Comparison of ENCODE assay signal across 9 mouse cellular contexts in genomic region chr6:99725971-99726561, GRCm38 (mm10). TPM values are rescaled to one million over a fixed set of nuclear protein-coding genes. Genes with fewer than 3 reads are reported as not detected.
DNase-seq lines count a peak whose midpoint lies in the region; ATAC-seq and TF ChIP-seq lines count a peak whose summit lies in the region.
"Had no signal": no experiment of that assay in that cellular context is flagged by ENCODE, and none has a peak within 500 bp of the region (broad histone marks: within the 10 kb centered on the region; RNA-seq: fewer than 3 reads in every experiment).

Gene Prok2 (minus strand): TSS chr6:99726392.

- TF ChIP-seq EP300 in ES-Bruce4 (IDR thresholded peaks at IDR 0.05; ENCODE audit: insufficient read depth, low read depth, low read length) = no peak

- WGBS in embryonic facial prominence, embryonic 10.5 days = under 1% methylated on average over 61 of the region's 61 CpGs
- under 1% methylated on average over 57 of the region's 61 CpGs for WGBS in hindbrain, embryonic 16.5 days
- under 1% methylated on average over 61 of the region's 61 CpGs for WGBS in midbrain, embryonic 10.5 days

- peaks cover 4% of the 10 kb centered on the region; the same call in 1 of the 2 replicates for H3K27me3 ChIP-seq in ES-Bruce4 (ENCODE audit: control insufficient read depth, insufficient read depth, low read length, poor library complexity, severe bottlenecking)
- peaks cover 84% of the 10 kb centered on the region for H3K27me3 ChIP-seq in embryonic facial prominence, embryonic 10.5 days (replicated peaks; ENCODE audit: low read depth, poor library complexity, severe bottlenecking)
- H3K27me3 ChIP-seq in hindbrain, embryonic 16.5 days (replicated peaks; ENCODE audit: control insufficient read depth, insufficient read depth, low read length) = peaks cover 24% of the 10 kb centered on the region
- peaks cover 75% of the 10 kb centered on the region for H3K27me3 ChIP-seq in midbrain, embryonic 10.5 days (ENCODE audit: low read depth, poor library complexity, severe bottlenecking)
- H3K27me3 ChIP-seq: CH12.LX had no signal

- TF ChIP-seq CTCF in gastrocnemius, adult 2 months (IDR thresholded peaks at IDR 0.05) = no peak
- no peak for TF ChIP-seq CTCF in ES-Bruce4 (IDR thresholded peaks at IDR 0.05; ENCODE audit: low read depth, low read length)

- ATAC-seq in hindbrain, embryonic 16.5 days = peak; percentile 52

- peak within 1 kb of the TSS; percentile 49 for H3K9ac ChIP-seq in ES-Bruce4 (ENCODE audit: low read depth, poor library complexity, severe bottlenecking)
- H3K9ac ChIP-seq in hindbrain, embryonic 16.5 days (ENCODE audit: low read depth, low read length) = peak within 1 kb of the TSS; percentile 66

- peak within 1 kb of the TSS; percentile 59 for H3K4me3 ChIP-seq in gastrocnemius, adult 2 months
- peak within 1 kb of the TSS; percentile 81 for H3K4me3 ChIP-seq in ES-Bruce4 (ENCODE audit: low read depth, low read length)
- peak within 1 kb of the TSS; percentile 64 for H3K4me3 ChIP-seq in embryonic facial prominence, embryonic 10.5 days
- peak within 1 kb of the TSS; percentile 57 for H3K4me3 ChIP-seq in hindbrain, embryonic 16.5 days (ENCODE audit: low read length)
- peak within 1 kb of the TSS; percentile 62 for H3K4me3 ChIP-seq in midbrain, embryonic 10.5 days

- H3K4me2 ChIP-seq in hindbrain, embryonic 16.5 days (ENCODE audit: low read length) = peak within 1 kb of the TSS; percentile 99

- H3K9me3 ChIP-seq in ES-Bruce4 (replicated peaks; ENCODE audit: control insufficient read depth, insufficient read depth, low read length, poor library complexity, severe bottlenecking) = no peaks in the 10 kb centered on the region
- H3K9me3 ChIP-seq in embryonic facial prominence, embryonic 10.5 days = no peaks in the 10 kb centered on the region
- H3K9me3 ChIP-seq in hindbrain, embryonic 16.5 days (ENCODE audit: control insufficient read depth, low read length) = no peaks in the 10 kb centered on the region
- no peaks in the 10 kb centered on the region for H3K9me3 ChIP-seq in midbrain, embryonic 10.5 days (replicated peaks)

- peak; percentile 21 for DNase-seq in gastrocnemius, adult 2 months
- DNase-seq in gastrocnemius, adult 8-10 months (ENCODE audit: low spot score in 2 of 2) = no peak
- peak; percentile 59 for DNase-seq in embryonic facial prominence, embryonic 10.5 days (ENCODE audit: low spot score)
- DNase-seq in midbrain, embryonic 10.5 days (ENCODE audit: low spot score) = peak; percentile 56
- no peak for DNase-seq in layer of hippocampus, adult 8-10 months (ENCODE audit: low spot score in 2 of 2)
- no peak for DNase-seq in left cerebral cortex, adult 11 months (ENCODE audit: low spot score)

- H3K4me1 ChIP-seq in ES-Bruce4 (ENCODE audit: control insufficient read depth, insufficient read depth, low read length) = no peaks in the 10 kb centered on the region
- peaks cover 14% of the 10 kb centered on the region for H3K4me1 ChIP-seq in embryonic facial prominence, embryonic 10.5 days
- peaks cover 14% of the 10 kb centered on the region for H3K4me1 ChIP-seq in hindbrain, embryonic 16.5 days (ENCODE audit: control insufficient read depth, insufficient read depth, low read depth, low read length)
- peaks cover 19% of the 10 kb centered on the region for H3K4me1 ChIP-seq in midbrain, embryonic 10.5 days

- intact Hi-C loops in gastrocnemius, adult 2 months (cut with DNase I) = no loop called here

- no peak within 1 kb of the TSS for H3K27ac ChIP-seq in gastrocnemius, adult 2 months
- H3K27ac ChIP-seq in ES-Bruce4 (ENCODE audit: insufficient read depth, low read length) = no peak within 1 kb of the TSS
- H3K27ac ChIP-seq in embryonic facial prominence, embryonic 10.5 days (replicated peaks) = peak within 1 kb of the TSS; percentile 57
- H3K27ac ChIP-seq in hindbrain, embryonic 16.5 days (ENCODE audit: low read depth, low read length) = no peak within 1 kb of the TSS
- H3K27ac ChIP-seq in midbrain, embryonic 10.5 days (replicated peaks) = peak within 1 kb of the TSS; percentile 74

- no peak for TF ChIP-seq POLR2A in ES-Bruce4 (IDR thresholded peaks at IDR 0.05; ENCODE audit: insufficient read depth, low read length)

- no peaks in the 10 kb centered on the region for H3K36me3 ChIP-seq in ES-Bruce4 (ENCODE audit: control insufficient read depth, insufficient read depth, low read length, poor library complexity, severe bottlenecking)
- H3K36me3 ChIP-seq in embryonic facial prominence, embryonic 10.5 days (replicated peaks) = no peaks in the 10 kb centered on the region
- no peaks in the 10 kb centered on the region for H3K36me3 ChIP-seq in hindbrain, embryonic 16.5 days (ENCODE audit: control insufficient read depth, insufficient read depth, low read length)
- no peaks in the 10 kb centered on the region for H3K36me3 ChIP-seq in midbrain, embryonic 10.5 days

RNA-seq across cellular contexts. Expression of gene Prok2, which starts in this region (rescaled TPM):
- total RNA-seq in gastrocnemius, adult 2 months (2021) = not detected
- not detected for total RNA-seq in gastrocnemius, adult 8-10 months (2022)
- polyA plus RNA-seq in ES-Bruce4 (2011; ENCODE audit: insufficient read depth, insufficient read length, low read depth, missing spikeins) = not detected in 2 replicates
- polyA plus RNA-seq in embryonic facial prominence, embryonic 10.5 days (2016; fragmentation: Nextera tagmentation; extraction: Ambion mirVana) = 0.14 and 0.34 TPM in 2 replicates
- polyA plus RNA-seq in hindbrain, embryonic 16.5 days (2015; fragmentation: Nextera tagmentation; extraction: Ambion mirVana) = 0.25 and 0.70 TPM in 2 replicates
- polyA plus RNA-seq in midbrain, embryonic 10.5 days (2016; fragmentation: Nextera tagmentation; extraction: Ambion mirVana) = not detected in 2 replicates
- under 1 TPM in 3 of 4 experiments, not detected in 1; 0.45 to 0.60 (median 0.59) TPM for total RNA-seq in layer of hippocampus, adult 8-10 months (2022)
- total RNA-seq: CH12.LX had no signal

Comparison
In these comparisons a context has a peak if more than half of its experiments do, and no peak if none do; other contexts are left out.
1. Peak in DNase-seq and H3K4me3 ChIP-seq in gastrocnemius, adult 2 months; RNA of the gene not detected or under 1 TPM.
2. Peak in DNase-seq, H3K4me3 ChIP-seq and H3K27ac ChIP-seq in embryonic facial prominence, embryonic 10.5 days; RNA of the gene not detected or under 1 TPM.
3. Peak in ATAC-seq, H3K4me3 ChIP-seq, H3K9ac ChIP-seq and H3K4me2 ChIP-seq in hindbrain, embryonic 16.5 days; RNA of the gene not detected or under 1 TPM.
4. Peak in DNase-seq, H3K4me3 ChIP-seq and H3K27ac ChIP-seq in midbrain, embryonic 10.5 days; RNA of the gene not detected or under 1 TPM.